Mouse (Mus musculus): ENCODE results near the gene Nme9. TPM values are rescaled to one million over a fixed set of nuclear protein-coding genes. Genes with fewer than 3 reads are reported as not detected.

The Nme9 gene
- total RNA-seq, 2 experiments from 2014 or later, result not detected

- peak; percentile 51 to 70 for DNase-seq (ENCODE audit: extremely low spot score in 1 of 2, low spot score in 2 of 2)
- intact Hi-C loops (cut with DNase I), result no loop called here
Observed at GRCm38 (mm10) chr9:99435619-99436181, 15.6 kb upstream of the Nme9 start.

DNA sequence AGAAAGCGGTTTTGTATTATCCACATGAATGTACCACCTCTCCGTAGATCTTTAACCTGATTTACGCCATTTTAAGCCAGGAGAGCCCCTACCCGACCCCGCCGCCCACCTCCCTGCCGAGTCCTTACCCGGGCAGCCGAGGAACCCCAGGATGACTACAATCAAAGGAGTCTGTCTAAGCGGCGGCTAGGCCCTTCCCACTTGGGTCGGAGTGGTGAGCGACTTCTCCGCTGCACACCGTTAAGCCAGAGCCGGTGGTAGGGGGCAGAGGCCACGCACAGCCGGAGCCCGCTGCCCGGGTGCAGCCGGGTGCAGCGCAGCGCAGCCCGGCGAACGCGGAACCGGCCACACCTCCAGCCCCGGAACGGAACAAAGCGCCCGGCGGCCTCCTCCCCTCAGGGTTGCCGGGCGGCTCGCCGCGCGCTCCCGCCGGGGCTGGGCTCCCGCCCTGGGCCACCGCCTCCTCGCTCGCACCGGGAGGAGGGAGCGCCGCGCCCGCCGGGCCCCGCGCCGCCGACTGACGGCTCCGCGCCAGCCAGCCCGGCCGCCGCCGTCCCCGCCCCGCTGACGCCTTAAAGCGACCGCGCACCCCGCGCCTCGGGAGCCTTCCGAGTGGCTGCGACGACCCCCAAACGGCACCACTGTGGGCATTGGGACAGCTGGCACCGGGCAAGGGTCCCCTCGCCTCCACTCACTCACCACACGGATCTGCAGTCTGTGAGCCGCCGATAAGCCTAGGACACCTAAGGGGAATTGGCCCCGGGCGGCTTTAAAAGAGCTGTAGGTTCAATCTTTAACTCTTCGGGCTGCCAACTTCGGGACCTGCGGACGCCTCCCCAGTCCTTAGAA is 14.9 kb upstream of the Nme9 start:
- intact Hi-C loops (cut with DNase I), result no loop called here

GRCm38 (mm10) chr9:99437031-99437764 is 14.1 kb upstream of the Nme9 start, which contains the start of gene Mras:
Gene Mras (minus strand): TSS chr9:99437381.
- intact Hi-C loops (cut with DNase I), result no loop called here
- no peak for DNase-seq (ENCODE audit: extremely low spot score in 1 of 2, low spot score in 2 of 2)

More for the DNA sequence above, 14.9 kb upstream of the Nme9 start:
- DNase-seq (ENCODE audit: extremely low spot score in 1 of 2, low spot score in 2 of 2), result peak; percentile 46 to 85

- intact Hi-C loops (cut with DNase I), result no loop called here
Observed at GRCm38 (mm10) chr9:99437781-99438565, 13.3 kb upstream of the Nme9 start.

GRCm38 (mm10) chr9:99439064-99439463 is 12.2 kb upstream of the Nme9 start:
- DNase-seq (ENCODE audit: extremely low spot score in 1 of 2, low spot score in 2 of 2), result no peak
- intact Hi-C loops (cut with DNase I), result no loop called here

More at GRCm38 (mm10) chr9:99437781-99438565, 13.3 kb upstream of the Nme9 start:
- no peak for DNase-seq (ENCODE audit: extremely low spot score in 1 of 2, low spot score in 2 of 2)

- intact Hi-C loops (cut with DNase I), result no loop called here
- peak in 1 of 2 experiments; percentile 60 for DNase-seq (ENCODE audit: extremely low spot score in 1 of 2, low spot score in 2 of 2)
Observed at GRCm38 (mm10) chr9:99440941-99441340, 10.3 kb upstream of the Nme9 start.

DNA sequence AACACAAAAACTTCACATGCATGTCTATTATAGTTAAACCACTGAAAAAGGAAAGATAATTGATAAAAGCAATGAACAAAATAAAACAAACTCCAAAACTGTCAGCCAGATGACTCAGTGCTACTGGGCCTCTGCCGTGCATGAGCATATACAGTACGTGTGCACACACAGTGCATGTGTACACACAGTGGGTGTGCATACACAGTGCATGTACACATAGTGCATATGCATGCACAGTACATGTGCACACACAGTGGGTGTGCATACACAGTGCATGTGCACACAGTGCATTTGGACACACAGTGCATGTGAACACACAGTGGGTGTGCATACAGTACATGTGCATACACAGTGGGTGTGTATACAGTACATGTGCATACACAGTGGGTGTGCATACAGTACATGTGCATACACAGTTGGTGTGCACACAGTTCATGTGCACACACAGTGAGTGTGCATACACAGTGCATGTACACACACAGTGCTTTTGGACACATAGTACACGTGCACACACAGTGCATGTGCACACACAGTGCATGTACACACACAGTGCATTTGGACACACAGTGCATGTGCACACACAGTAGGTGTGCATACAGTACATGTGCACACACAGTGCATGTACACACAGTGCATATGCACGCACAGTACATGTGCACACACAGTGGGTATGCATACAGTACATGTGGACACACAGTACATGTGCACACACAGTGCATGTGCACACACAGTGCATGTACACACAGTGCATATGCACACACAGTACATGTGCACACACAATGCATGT is 9.4 kb upstream of the Nme9 start:
- intact Hi-C loops (cut with DNase I), result no loop called here
- no peak for DNase-seq (ENCODE audit: extremely low spot score in 1 of 2, low spot score in 2 of 2)

GRCm38 (mm10) chr9:99444590-99445178 is 6.6 kb upstream of the Nme9 start:
- intact Hi-C loops (cut with DNase I), result loop anchor here (5.0 kb wide), 2 partner anchors 57 to 202 kb away; partner anchors contain the start of gene Cep70
- DNase-seq (ENCODE audit: extremely low spot score in 1 of 2, low spot score in 2 of 2), result no peak

- no peak for DNase-seq (ENCODE audit: extremely low spot score in 1 of 2, low spot score in 2 of 2)
- intact Hi-C loops (cut with DNase I), result loop anchor here (5.0 kb wide), 2 partner anchors 59 to 204 kb away; partner anchors contain the start of gene Cep70
Observed at GRCm38 (mm10) chr9:99446259-99446658, 5.0 kb upstream of the Nme9 start.

GRCm38 (mm10) chr9:99447323-99447722 is 4.0 kb upstream of the Nme9 start:
- no peak for DNase-seq (ENCODE audit: extremely low spot score in 1 of 2, low spot score in 2 of 2)
- intact Hi-C loops (cut with DNase I), result loop anchor here (5.0 kb wide), 2 partner anchors 60 to 205 kb away; partner anchors contain the start of gene Cep70

GRCm38 (mm10) chr9:99449886-99450647 is 1.2 kb upstream of the Nme9 start:
- peak in 1 of 2 experiments; percentile 58 for DNase-seq (ENCODE audit: extremely low spot score in 1 of 2, low spot score in 2 of 2)
- intact Hi-C loops (cut with DNase I), result loop anchor here (2.0 to 10.0 kb wide), 5 partner anchors 63 to 835 kb away; partner anchors contain the start of genes Cep70 and Faim

DNA sequence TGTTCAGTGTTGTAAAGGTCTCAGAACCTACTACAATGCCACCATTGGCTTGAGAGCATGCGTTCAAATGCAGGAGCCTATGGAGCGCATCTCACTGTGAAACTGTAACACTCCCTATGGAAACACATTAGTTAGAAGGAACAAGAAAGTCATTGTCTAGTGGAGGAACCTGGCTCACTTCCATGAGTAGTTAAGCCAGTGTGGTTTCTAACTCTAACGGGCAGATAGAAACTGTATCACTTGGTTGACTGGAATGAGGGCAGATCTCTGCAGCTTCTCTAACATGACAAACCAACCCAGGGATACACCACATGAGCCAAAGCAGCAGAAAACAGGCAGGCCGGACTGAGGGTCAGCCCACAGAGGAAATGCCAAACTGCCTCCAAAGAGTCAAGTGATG is 2.9 kb downstream of the Nme9 start:
- intact Hi-C loops (cut with DNase I), result loop anchor here (10.0 kb wide), 2 partner anchors 469 to 839 kb away; partner anchors contain the start of gene Faim
- no peak for DNase-seq (ENCODE audit: extremely low spot score in 1 of 2, low spot score in 2 of 2)

DNA sequence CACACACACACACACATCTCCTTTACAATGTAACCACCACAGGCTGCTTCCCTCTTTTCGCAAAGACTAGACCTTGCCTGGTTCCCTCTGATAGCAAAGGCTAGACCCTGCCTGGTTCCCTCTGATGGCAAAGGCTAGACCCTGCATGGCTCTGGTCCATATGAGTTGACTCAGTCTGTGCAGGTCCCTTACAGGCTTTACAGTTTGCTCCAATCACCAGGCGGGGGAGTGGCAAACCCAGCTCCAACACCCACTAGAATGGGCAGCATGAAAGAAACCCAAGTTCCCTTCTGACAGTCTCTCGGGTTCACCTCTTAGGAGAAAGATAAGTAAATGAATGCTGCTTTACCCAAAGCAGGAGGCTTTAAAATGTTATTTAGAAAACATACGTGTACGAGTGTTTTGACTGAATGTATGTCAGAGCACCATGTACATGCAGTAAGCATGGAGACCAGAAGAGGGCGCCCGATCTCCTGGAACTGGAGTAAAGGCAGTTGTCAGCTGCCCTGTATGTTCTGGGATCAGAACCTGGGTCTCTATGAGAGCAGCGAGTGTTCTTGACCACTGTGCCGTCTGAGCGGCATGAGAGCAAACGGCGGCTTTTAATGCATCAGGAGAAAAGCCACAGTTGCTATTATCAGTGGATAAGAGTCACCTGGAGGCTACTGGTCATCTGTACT is 7.4 kb downstream of the Nme9 start:
- DNase-seq (ENCODE audit: extremely low spot score in 1 of 2, low spot score in 2 of 2), result peak in 1 of 2 experiments; percentile 47
- intact Hi-C loops (cut with DNase I), result loop anchor here (10.0 kb wide), 2 partner anchors 474 to 844 kb away; partner anchors contain the start of gene Faim

DNA sequence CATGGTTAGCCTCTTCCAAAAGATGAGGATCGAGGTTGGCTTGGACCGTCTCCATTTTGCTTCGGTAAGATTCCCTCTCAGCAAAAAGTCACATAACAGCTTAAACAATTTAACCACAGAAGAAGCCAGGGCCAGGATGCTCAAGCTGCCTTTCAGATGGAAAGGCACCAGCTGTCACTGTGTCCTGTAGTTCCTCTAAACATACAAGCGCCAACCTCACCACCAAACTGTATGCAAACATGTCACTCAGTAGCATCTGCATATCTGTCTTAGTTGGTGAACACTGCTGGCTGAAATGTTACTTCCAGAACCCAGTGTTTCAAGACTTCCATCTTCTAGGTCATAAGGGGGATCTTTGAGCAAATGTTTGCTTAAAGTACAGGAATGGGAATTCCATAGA is 8.5 kb downstream of the Nme9 start:
- intact Hi-C loops (cut with DNase I), result loop anchor here (10.0 kb wide), 2 partner anchors 475 to 845 kb away; partner anchors contain the start of gene Faim

DNA sequence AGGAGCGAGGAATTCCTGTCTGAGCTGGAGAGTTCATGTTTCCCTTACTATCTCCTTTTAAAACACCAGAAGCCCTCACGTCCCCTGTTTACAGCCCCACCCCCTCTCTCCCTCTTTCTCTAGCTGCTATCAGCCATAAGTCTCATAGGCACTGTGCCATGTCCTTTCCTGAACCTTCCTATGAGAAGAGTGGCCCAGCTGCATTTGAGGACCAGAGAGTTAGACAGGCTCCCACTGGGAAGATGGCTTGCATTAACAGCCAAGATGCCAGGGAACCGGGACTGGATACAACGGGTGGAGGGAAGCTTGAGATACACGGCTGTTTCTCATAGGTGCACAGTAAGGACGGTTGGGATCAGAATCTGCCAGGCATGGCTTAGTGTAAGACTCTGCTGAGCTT is 13.6 kb downstream of the Nme9 start:
- intact Hi-C loops (cut with DNase I), result no loop called here

More for the DNA sequence above, 8.5 kb downstream of the Nme9 start:
- no peak for DNase-seq (ENCODE audit: extremely low spot score in 1 of 2, low spot score in 2 of 2)

GRCm38 (mm10) chr9:99468572-99468971 is 17.3 kb downstream of the Nme9 start:
- intact Hi-C loops (cut with DNase I), result no loop called here
- DNase-seq (ENCODE audit: extremely low spot score in 1 of 2, low spot score in 2 of 2), result no peak

More for the DNA sequence above, 13.6 kb downstream of the Nme9 start:
- no peak for DNase-seq (ENCODE audit: extremely low spot score in 1 of 2, low spot score in 2 of 2)
